Comparison of ENCODE assay signal across 22 mouse cellular contexts in the genomic region with DNA sequence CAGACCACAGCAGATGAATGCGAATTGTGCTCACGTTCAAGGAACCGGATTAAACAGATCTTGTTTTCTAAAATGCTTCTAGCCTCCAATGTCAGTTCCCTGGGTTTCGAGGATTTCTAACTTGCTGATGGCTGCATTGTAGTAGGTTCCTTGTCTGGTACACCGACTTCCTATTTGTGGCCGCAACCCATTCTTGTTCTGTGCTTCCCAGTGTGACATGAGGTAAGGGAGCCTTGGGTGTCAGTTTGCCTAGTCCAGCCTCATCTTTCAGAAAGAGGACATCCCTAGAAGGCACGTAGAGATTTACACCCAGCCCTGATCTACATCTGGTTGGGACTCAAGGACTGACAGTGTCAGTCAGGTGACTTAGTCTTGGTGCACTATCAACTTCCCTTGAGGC.
"Had no signal": no experiment of that assay in that cellular context is flagged by ENCODE, and none has a peak within 500 bp of the region (broad histone marks: within the 10 kb centered on the region; RNA-seq: fewer than 3 reads in every experiment).

No protein-coding gene starts in this region.

- H3K27me3 ChIP-seq: limb, embryonic 13.5 days; liver, embryonic 15.5 days; megakaryocyte, embryonic 14.5 days; midbrain, embryonic 13.5 days; neural tube, embryonic 13.5 days; stomach, embryonic 15.5 days had no signal

- H3K27ac ChIP-seq: limb, embryonic 10.5 days; limb, embryonic 13.5 days; liver, embryonic 15.5 days; midbrain, embryonic 10.5 days; midbrain, embryonic 13.5 days; neural tube, embryonic 13.5 days; stomach, embryonic 15.5 days had no signal

- DNase-seq: kidney, adult 18-20 months; kidney, adult 9 months; kidney, postnatal 14 days; kidney, postnatal 4 days; liver; lung, adult 2 months; lung, postnatal 36 days; retina, postnatal 1 day; right cerebral cortex, postnatal 25 days; spleen, adult 18-20 months; thymus, postnatal 36 days had no signal

- H3K4me3 ChIP-seq: limb, embryonic 10.5 days; limb, embryonic 13.5 days; liver, embryonic 15.5 days; megakaryocyte, embryonic 14.5 days; midbrain, embryonic 10.5 days; midbrain, embryonic 13.5 days; myocyte; neural tube, embryonic 13.5 days; stomach, embryonic 15.5 days had no signal

- H3K9me3 ChIP-seq: limb, embryonic 10.5 days; limb, embryonic 13.5 days; liver, embryonic 15.5 days; megakaryocyte, embryonic 14.5 days; midbrain, embryonic 10.5 days; midbrain, embryonic 13.5 days; neural tube, embryonic 13.5 days; stomach, embryonic 15.5 days had no signal

- ATAC-seq: intestine, embryonic 16.5 days; midbrain, embryonic 13.5 days; midbrain, embryonic 16.5 days had no signal

- H3K9ac ChIP-seq: limb, embryonic 13.5 days; liver, embryonic 15.5 days; midbrain, embryonic 13.5 days; neural tube, embryonic 13.5 days; stomach, embryonic 15.5 days had no signal

- H3K4me2 ChIP-seq: limb, embryonic 13.5 days; liver, embryonic 15.5 days; midbrain, embryonic 13.5 days; neural tube, embryonic 13.5 days; stomach, embryonic 15.5 days had no signal

- H3K4me1 ChIP-seq: limb, embryonic 10.5 days; midbrain, embryonic 10.5 days; midbrain, embryonic 13.5 days; neural tube, embryonic 13.5 days; stomach, embryonic 15.5 days had no signal
